Mouse (Mus musculus) liver, embryonic 12.5 days (tissue): Measurements from ENCODE around the gene Hoxa7. TPM values are rescaled to one million over a fixed set of nuclear protein-coding genes. Genes with fewer than 3 reads are reported as not detected.

ENCODE experiments used
- ATAC-seq: fragments of 200-750 bp; cut with Nextera tagmentation; 2 replicates; pipeline ENCODE4 v1.8.0; 2017; ENCODE audit warnings: moderate number of reproducible peaks, mild to moderate bottlenecking, moderate library complexity
- H3K27ac ChIP-seq: fragments of 300-500 bp; sonication (generic); 2 replicates; pipeline ENCODE4 v1.5.1; 2016; ENCODE audit warnings: mild to moderate bottlenecking
- H3K27me3 ChIP-seq: fragments of 300-500 bp; sonication (generic); replicated peaks from 2 replicates; pipeline ENCODE4 v1.6.1; 2016; ENCODE audit warnings: mild to moderate bottlenecking, moderate library complexity
- H3K36me3 ChIP-seq: fragments of 300-500 bp; sonication (generic); 2 replicates; pipeline ENCODE4 v1.6.1; 2016; ENCODE audit warnings: mild to moderate bottlenecking, moderate library complexity
- H3K4me1 ChIP-seq: fragments of 300-500 bp; sonication (generic); 2 replicates; pipeline ENCODE4 v1.6.1; 2016
- H3K4me2 ChIP-seq: fragments of 300-500 bp; sonication (generic); 2 replicates; pipeline ENCODE4 v1.6.1; 2016; ENCODE audit warnings: mild to moderate bottlenecking, moderate library complexity
- H3K4me3 ChIP-seq: fragments of 300-500 bp; sonication (generic); 2 replicates; pipeline ENCODE4 v1.5.1; 2016; ENCODE audit warnings: mild to moderate bottlenecking, moderate library complexity
- H3K9ac ChIP-seq: fragments of 300-500 bp; sonication (generic); 2 replicates; pipeline ENCODE4 v1.6.1; 2016; ENCODE audit warnings: mild to moderate bottlenecking, moderate library complexity
- H3K9me3 ChIP-seq: fragments of 300-500 bp; sonication (generic); replicated peaks from 2 replicates; pipeline ENCODE4 v1.6.1; 2016; ENCODE audit warnings: mild to moderate bottlenecking, moderate library complexity
- WGBS: fragments of 180-500 bp; shearing (Covaris S2); methylation state at CpG from one replicate; pipeline ENCODE4 v1.1.7; 2016; ENCODE audit not compliant: insufficient replicate concordance; 5-methylcytosine and 5-hydroxymethylcytosine counted together
- polyA plus RNA-seq: library from polyadenylated mRNA; unstranded; fragments of >200 nt; fragmentation: Nextera tagmentation; extraction: Ambion mirVana; gene quantifications from 2 replicates; pipeline ENCODE4 v1.2.1, GENCODE M21; 2016

Hoxa7 gene
- polyA plus RNA-seq, 1 experiment from 2014 or later: 0.74 TPM

- Histone ChIP-seq H3K36me3 (no peaks in the 10 kb centered on the region), H3K27me3 (peaks cover 100% of the 10 kb centered on the region), H3K4me3 (peak overlapping the region; percentile 53), H3K27ac (no peak overlapping the region), H3K9me3 (no peaks in the 10 kb centered on the region), H3K4me1 (peaks cover 8% of the 10 kb centered on the region; the same call in 1 of the 2 replicates), H3K9ac (0 out of 2 replicates have a peak overlapping the region, but pooled peaks have one; percentile 61), H3K4me2 (peak overlapping the region; percentile 68)
- no peak for ATAC-seq
- WGBS: 9% methylated on average over 22 of the region's 22 CpGs
These were observed 19.1 kb downstream of the Hoxa7 start for GRCm38 (mm10) chr6:52202362-52203120.

- no peaks in the 10 kb centered on the region for H3K9me3 ChIP-seq
- H3K4me2 ChIP-seq: no peak overlapping the region
- no peak for ATAC-seq
- H3K4me3 ChIP-seq: no peak overlapping the region
- no peak overlapping the region for H3K27ac ChIP-seq
- peaks cover 8% of the 10 kb centered on the region; the same call in 1 of the 2 replicates for H3K4me1 ChIP-seq
- 50% methylated on average over 1 of the region's 1 CpGs for WGBS
- no peaks in the 10 kb centered on the region for H3K36me3 ChIP-seq
- no peak overlapping the region for H3K9ac ChIP-seq
- H3K27me3 ChIP-seq: peaks cover 100% of the 10 kb centered on the region
These were observed 20.4 kb downstream of the Hoxa7 start for GRCm38 (mm10) chr6:52201269-52201668.

- peaks cover 100% of the 10 kb centered on the region for H3K27me3 ChIP-seq
- H3K9me3 ChIP-seq: no peaks in the 10 kb centered on the region
- WGBS: 27% methylated on average over 10 of the region's 10 CpGs
- H3K9ac ChIP-seq: no peak overlapping the region
- no peak for ATAC-seq
- peaks cover 8% of the 10 kb centered on the region; the same call in 1 of the 2 replicates for H3K4me1 ChIP-seq
- H3K36me3 ChIP-seq: no peaks in the 10 kb centered on the region
- H3K4me2 ChIP-seq: no peak overlapping the region
- no peak overlapping the region for H3K4me3 ChIP-seq
- no peak overlapping the region for H3K27ac ChIP-seq
These were observed 20.9 kb downstream of the Hoxa7 start for GRCm38 (mm10) chr6:52200751-52201250.

- Histone ChIP-seq H3K27me3 (peaks cover 100% of the 10 kb centered on the region), H3K4me3 (no peak overlapping the region), H3K4me1 (peaks cover 8% of the 10 kb centered on the region; the same call in 1 of the 2 replicates), H3K36me3 (no peaks in the 10 kb centered on the region), H3K9me3 (no peaks in the 10 kb centered on the region), H3K4me2 (peak overlapping the region; percentile 3; the same call in 1 of the 2 replicates), H3K9ac (no peak overlapping the region), H3K27ac (no peak overlapping the region)
- no peak for ATAC-seq
- 18% methylated on average over 30 of the region's 30 CpGs for WGBS
These were observed 21.4 kb downstream of the Hoxa7 start for GRCm38 (mm10) chr6:52200073-52200750.

- H3K9me3 ChIP-seq: no peaks in the 10 kb centered on the region
- H3K4me1 ChIP-seq: peaks cover 3% of the 10 kb centered on the region; the same call in 1 of the 2 replicates
- peaks cover 99% of the 10 kb centered on the region for H3K27me3 ChIP-seq
- H3K36me3 ChIP-seq: no peaks in the 10 kb centered on the region
- no peak overlapping the region for H3K4me3 ChIP-seq
- no peak overlapping the region for H3K9ac ChIP-seq
- whole genome bisulfite sequencing: 6% methylated on average over 10 of the region's 10 CpGs
- no peak overlapping the region for H3K4me2 ChIP-seq
- no peak overlapping the region for H3K27ac ChIP-seq
- ATAC-seq: no peak
These were observed 24.4 kb downstream of the Hoxa7 start for GRCm38 (mm10) chr6:52197271-52197670.

- no peak overlapping the region for H3K4me3 ChIP-seq
- H3K4me1 ChIP-seq: peaks cover 7% of the 10 kb centered on the region
- peaks cover 99% of the 10 kb centered on the region for H3K27me3 ChIP-seq
- H3K9me3 ChIP-seq: no peaks in the 10 kb centered on the region
- WGBS: 10% methylated on average over 9 of the region's 9 CpGs
- H3K4me2 ChIP-seq: no peak overlapping the region
- no peaks in the 10 kb centered on the region for H3K36me3 ChIP-seq
- H3K27ac ChIP-seq: no peak overlapping the region
- H3K9ac ChIP-seq: no peak overlapping the region
- ATAC-seq: no peak
These were observed 24.8 kb downstream of the Hoxa7 start for GRCm38 (mm10) chr6:52196811-52197210.

GRCm38 (mm10) chr6:52194690-52195089, 27.0 kb downstream of the Hoxa7 start:
- Histone ChIP-seq H3K27ac (no peak overlapping the region), H3K36me3 (no peaks in the 10 kb centered on the region), H3K9ac (no peak overlapping the region), H3K9me3 (no peaks in the 10 kb centered on the region), H3K4me1 (peaks cover 13% of the 10 kb centered on the region), H3K27me3 (peaks cover 99% of the 10 kb centered on the region), H3K4me2 (no peak overlapping the region), H3K4me3 (no peak overlapping the region)
- no peak for ATAC-seq
- WGBS: 16% methylated on average over 10 of the region's 10 CpGs

GRCm38 (mm10) chr6:52191860-52192550, 29.6 kb downstream of the Hoxa7 start:
- Histone ChIP-seq H3K9ac (peak overlapping the region; percentile 48), H3K4me1 (peaks cover 13% of the 10 kb centered on the region), H3K9me3 (no peaks in the 10 kb centered on the region), H3K4me2 (peak overlapping the region; percentile 63), H3K27ac (no peak overlapping the region), H3K4me3 (peak overlapping the region; percentile 54), H3K27me3 (peaks cover 99% of the 10 kb centered on the region), H3K36me3 (no peaks in the 10 kb centered on the region)
- 0 out of 2 replicates have a peak, but pooled peaks have one; percentile 24 for ATAC-seq
- 3% methylated on average over 33 of the region's 55 CpGs for WGBS

- Histone ChIP-seq H3K4me3 (peak within 1 kb of the TSS; percentile 54), H3K4me1 (peaks cover 13% of the 10 kb centered on the region), H3K9me3 (no peaks in the 10 kb centered on the region), H3K9ac (peak within 1 kb of the TSS; percentile 60), H3K4me2 (peak within 1 kb of the TSS; percentile 63), H3K27ac (peak within 1 kb of the TSS; percentile 67), H3K27me3 (peaks cover 99% of the 10 kb centered on the region), H3K36me3 (no peaks in the 10 kb centered on the region)
- WGBS: 2% methylated on average over 78 of the region's 102 CpGs
- ATAC-seq: no peak
These were observed 30.5 kb downstream of the Hoxa7 start, which contains the start of gene Hoxa4 for GRCm38 (mm10) chr6:52190906-52191810. Gene Hoxa4, minus strand, starts transcription at chr6:52191753.

- H3K9ac ChIP-seq: no peak overlapping the region; the same call in 1 of the 2 replicates
- H3K27ac ChIP-seq: 0 out of 2 replicates have a peak overlapping the region, but pooled peaks have one; percentile 6
- H3K36me3 ChIP-seq: no peaks in the 10 kb centered on the region
- H3K27me3 ChIP-seq: peaks cover 99% of the 10 kb centered on the region
- no peaks in the 10 kb centered on the region for H3K9me3 ChIP-seq
- H3K4me3 ChIP-seq: peak overlapping the region; percentile 54
- no peak for ATAC-seq
- H3K4me1 ChIP-seq: peaks cover 13% of the 10 kb centered on the region
- WGBS: 2% methylated on average over 23 of the region's 23 CpGs
- H3K4me2 ChIP-seq: peak overlapping the region; percentile 63
These were observed 31.2 kb downstream of the Hoxa7 start for GRCm38 (mm10) chr6:52190410-52190809.

GRCm38 (mm10) chr6:52189909-52190308, 31.7 kb downstream of the Hoxa7 start:
- Histone ChIP-seq H3K9ac (no peak overlapping the region), H3K27ac (no peak overlapping the region), H3K36me3 (no peaks in the 10 kb centered on the region), H3K9me3 (no peaks in the 10 kb centered on the region), H3K27me3 (peaks cover 99% of the 10 kb centered on the region), H3K4me2 (peak overlapping the region; percentile 63; the same call in 1 of the 2 replicates), H3K4me1 (peaks cover 13% of the 10 kb centered on the region), H3K4me3 (0 out of 2 replicates have a peak overlapping the region, but pooled peaks have one; percentile 54)
- WGBS: 11% methylated on average over 8 of the region's 8 CpGs
- ATAC-seq: no peak
